Mouse (Mus musculus) layer of hippocampus, adult 2 months (tissue): ENCODE measurements around the gene Tmem220. TPM values are rescaled to one million over a fixed set of nuclear protein-coding genes. Genes with fewer than 3 reads are reported as not detected.

Experiments
- DNase-seq, 2 experiments: peaks; one replicate each; pipeline ENCODE4 v3.0.0; 2022; ENCODE audit warnings: low spot score in 2 of 2
- H3K27ac ChIP-seq: fragments of 200-600 bp; 2 replicates; pipeline ENCODE4 v1.8.1; 2022
- H3K4me3 ChIP-seq: fragments of 200-600 bp; 2 replicates; pipeline ENCODE4 v1.8.1; 2022; ENCODE audit warnings: mild to moderate bottlenecking
- CTCF ChIP-seq: fragments of 200-600 bp; conservative IDR thresholded peaks from 2 replicates; pipeline ENCODE4 v1.8.1; 2022; ENCODE audit warnings: antibody characterized with exemption, mild to moderate bottlenecking, moderate library complexity
- total RNA-seq, 2 experiments: library from RNA; stranded (reverse); gene quantifications; 2 replicates each; pipeline ENCODE4 v1.2.3; 2021

Tmem220 gene
- total RNA-seq, 2 experiments from 2014 or later = 0.44 to 0.95 TPM

DNA sequence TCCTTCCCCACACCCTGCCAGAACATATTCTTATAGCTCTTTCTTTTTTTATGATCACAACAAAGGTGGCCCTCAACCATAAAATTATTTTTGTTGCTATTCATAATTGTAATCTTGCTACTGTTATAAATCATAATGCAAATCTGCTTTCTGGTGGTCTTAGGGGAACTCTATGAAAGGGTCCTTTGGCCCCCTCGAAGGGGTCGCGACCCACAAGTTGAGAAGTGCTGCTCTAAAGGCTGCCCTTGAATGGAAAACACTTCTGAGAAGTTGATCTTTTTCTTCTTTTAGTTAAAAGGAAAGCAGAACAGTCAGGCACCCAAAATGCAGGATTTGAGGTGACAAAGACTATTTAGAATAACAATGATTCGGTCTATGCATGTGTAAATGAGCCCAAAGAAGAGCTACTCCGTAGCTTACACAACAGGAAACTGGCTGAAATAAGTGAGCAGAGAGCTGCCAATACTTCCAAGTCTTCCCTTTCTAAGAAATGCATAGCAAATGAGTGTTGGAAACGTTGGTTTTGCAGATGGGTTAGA lies 1.1 kb upstream of the Tmem220 start:
- no peak overlapping the region for H3K27ac ChIP-seq
- no peak for TF ChIP-seq CTCF
- no peak for DNase-seq
- no peak overlapping the region for H3K4me3 ChIP-seq

DNA sequence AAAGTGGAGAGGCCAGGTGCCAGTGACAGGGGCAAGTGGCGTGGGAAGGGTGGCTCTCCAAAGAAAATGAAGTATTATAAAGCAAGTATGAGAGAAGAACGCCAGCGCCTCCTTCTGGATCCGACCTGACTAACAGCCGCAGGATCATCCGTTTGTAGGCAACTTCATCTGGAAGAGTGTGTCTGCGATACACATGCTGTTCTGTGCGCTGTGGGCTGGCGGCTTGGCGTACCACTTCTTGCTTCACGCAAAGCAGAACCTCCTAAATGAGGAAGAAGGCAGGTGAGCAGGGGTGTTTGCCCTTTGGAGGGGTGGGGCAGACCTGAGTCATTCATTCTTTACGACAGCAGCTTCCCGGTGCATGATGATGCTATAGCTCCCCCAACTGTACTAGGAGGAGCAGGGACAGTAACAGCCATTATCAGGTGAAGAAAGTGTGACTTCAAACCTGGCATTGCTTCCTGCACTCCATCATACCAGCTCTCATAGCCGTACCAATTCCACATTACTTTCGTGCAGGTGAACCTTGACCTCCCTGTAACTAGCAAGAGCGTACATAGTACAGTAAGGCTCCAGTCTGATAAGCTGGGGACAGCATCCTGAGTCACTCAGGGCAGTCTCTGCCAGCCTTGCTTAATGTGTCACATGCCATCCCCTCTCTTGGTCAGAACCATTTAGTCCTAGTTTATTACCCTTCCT lies 6.1 kb downstream of the Tmem220 start:
- H3K4me3 ChIP-seq = no peak overlapping the region
- DNase-seq = no peak
- no peak overlapping the region for H3K27ac ChIP-seq
- peak; percentile 18; the same call in 1 of the 2 replicates for TF ChIP-seq CTCF

GRCm38 (mm10) chr11:67031603-67031915 lies 6.6 kb downstream of the Tmem220 start:
- no peak for DNase-seq
- Histone ChIP-seq H3K27ac (no peak overlapping the region), H3K4me3 (no peak overlapping the region)
- TF ChIP-seq CTCF = no peak

DNA sequence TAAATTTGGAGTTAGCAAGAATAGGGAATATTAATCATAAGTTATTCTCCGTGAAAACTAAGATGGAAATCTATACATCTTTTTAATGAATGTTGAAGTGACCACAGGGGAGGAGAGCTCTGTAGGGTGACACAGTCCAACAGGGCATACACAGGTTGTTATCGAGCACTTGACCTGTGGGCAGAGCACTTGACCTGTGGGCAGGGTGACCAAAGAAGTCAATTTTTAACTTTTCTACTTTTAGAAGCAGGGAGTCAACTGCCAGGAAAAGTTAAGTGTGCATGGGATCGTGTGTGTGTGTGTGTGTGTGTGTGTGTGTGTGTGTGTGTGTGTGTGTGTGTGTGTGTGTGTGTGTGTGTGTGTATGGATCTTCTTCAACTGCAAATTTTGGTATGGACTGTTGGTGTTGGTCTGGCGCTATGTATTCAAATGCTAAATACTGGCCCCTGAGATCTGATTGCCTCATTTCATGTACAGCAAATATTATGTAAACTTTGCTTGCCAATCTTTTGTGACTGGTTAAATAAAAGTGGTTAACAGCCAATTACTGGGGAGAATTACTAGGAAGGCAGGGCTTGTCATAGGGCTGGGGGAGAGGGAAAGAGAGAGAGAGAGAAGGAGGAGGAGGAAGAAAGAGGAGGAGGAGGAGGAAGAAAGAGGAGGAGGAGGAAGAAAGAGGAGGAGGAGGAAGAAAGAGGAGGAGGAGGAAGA lies 10.0 kb downstream of the Tmem220 start:
- DNase-seq = no peak
- H3K27ac ChIP-seq = no peak overlapping the region
- H3K4me3 ChIP-seq = no peak overlapping the region
- no peak for TF ChIP-seq CTCF

DNA sequence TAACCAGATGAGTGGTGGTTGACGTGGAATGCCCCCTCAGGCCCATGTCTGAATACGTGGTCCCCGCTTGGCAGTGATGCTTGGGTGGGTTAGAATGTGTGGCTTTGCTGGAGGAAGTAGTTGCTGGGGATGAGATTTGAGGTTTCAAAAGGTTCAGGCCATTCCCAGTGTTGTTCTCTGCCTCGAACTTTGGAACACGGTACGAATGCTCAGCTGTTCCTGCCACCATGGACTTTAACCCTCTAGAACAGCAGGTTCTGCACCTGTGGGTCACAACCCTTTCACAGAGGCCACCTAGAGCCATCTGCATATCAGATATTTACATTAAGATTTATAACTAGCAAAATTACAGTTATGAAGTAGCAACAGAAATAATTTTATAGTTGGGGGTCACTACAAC lies 11.3 kb downstream of the Tmem220 start:
- no peak overlapping the region for H3K4me3 ChIP-seq
- no peak for DNase-seq
- TF ChIP-seq CTCF = no peak

DNA sequence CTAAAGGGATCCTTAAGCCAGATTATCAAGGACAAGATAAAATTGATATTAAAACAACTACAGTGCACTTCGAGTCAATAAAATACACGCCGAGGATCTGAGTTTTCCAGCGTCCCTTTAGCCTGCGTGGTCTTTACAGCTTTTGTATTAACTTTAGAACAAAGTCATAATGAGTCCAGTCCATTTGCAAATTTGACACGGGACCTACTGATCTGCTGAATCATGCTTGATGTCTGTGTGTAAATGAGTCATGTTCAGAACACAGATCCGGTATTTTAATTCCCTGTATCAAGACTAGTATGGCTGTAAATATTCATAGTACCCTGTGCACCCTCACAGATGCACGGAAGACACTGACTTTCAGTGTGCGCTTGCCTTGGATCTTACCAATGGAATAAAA lies 11.9 kb downstream of the Tmem220 start:
- no peak for TF ChIP-seq CTCF
- Histone ChIP-seq H3K27ac (no peak overlapping the region), H3K4me3 (no peak overlapping the region)
- DNase-seq = no peak

More for the DNA sequence above, 11.3 kb downstream of the Tmem220 start:
- no peak overlapping the region for H3K27ac ChIP-seq

GRCm38 (mm10) chr11:67039799-67040198 lies 14.8 kb downstream of the Tmem220 start:
- peak; percentile 59 for TF ChIP-seq CTCF
- Histone ChIP-seq H3K27ac (no peak overlapping the region), H3K4me3 (no peak overlapping the region)
- DNase-seq = no peak

DNA sequence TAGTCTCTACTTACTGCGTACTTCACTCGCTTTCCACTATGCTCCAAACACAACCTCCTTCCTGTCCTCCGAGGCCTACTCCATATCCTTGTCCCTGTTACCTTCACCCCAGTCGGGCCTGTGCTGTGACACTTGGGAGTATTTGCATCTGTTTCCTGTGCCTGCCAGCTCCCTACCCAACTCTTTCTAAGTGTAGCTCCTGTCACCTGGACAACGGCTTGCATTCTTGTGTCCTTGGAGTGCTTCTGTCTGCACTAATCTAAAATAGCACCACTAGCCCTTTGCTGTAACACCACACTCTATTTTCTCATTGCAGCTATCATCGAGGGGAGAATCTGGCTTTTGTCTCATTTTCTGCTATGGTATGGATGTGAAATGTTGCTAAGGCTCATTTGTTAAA lies 15.5 kb downstream of the Tmem220 start:
- H3K27ac ChIP-seq = no peak overlapping the region
- H3K4me3 ChIP-seq = no peak overlapping the region
- TF ChIP-seq CTCF = no peak
- DNase-seq = no peak

DNA sequence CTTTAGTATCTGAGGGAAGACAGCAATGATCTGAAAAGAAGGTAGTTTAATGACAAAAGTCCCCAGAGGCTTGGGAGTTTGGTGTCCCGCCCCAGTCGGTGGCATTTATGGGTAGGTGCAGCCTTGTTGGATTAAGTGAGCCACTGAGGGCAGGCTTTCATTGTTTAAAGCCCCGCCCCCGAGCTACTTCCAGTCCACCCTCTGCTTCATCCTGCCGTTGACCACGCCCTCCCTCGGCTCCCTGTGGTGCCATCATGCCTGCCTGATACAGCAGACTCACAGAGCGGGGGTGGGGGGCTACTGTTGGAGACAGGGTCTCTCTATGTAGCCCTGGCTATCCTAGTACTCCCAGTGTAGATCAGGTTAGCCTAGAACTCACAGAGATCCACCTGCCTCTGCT lies 18.1 kb downstream of the Tmem220 start:
- Histone ChIP-seq H3K27ac (no peak overlapping the region), H3K4me3 (no peak overlapping the region)
- no peak for DNase-seq
- TF ChIP-seq CTCF = no peak

GRCm38 (mm10) chr11:67044959-67045358 lies 20.0 kb downstream of the Tmem220 start:
- no peak overlapping the region for H3K4me3 ChIP-seq
- no peak for DNase-seq
- no peak for TF ChIP-seq CTCF
- no peak overlapping the region for H3K27ac ChIP-seq

DNA sequence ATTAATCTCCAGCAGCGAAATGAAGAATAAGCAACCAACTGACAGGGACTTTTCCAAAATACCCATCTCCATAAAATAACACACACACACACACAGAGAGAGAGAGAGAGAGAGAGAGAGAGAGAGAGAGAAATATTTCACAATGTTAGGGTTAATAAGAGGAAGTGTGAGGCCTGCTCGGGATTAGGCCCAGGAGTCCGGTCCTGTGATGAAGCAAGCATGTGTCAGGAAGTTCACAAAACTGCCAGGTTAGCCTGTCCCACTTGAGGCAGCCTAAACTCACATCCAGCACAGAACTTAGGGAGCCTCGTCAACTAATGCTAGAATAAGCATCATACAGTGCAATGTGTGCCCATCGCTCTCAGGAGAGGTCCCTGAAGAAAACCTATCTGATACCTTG lies 22.2 kb downstream of the Tmem220 start:
- Histone ChIP-seq H3K4me3 (no peak overlapping the region), H3K27ac (no peak overlapping the region)
- DNase-seq = no peak
- TF ChIP-seq CTCF = no peak

- no peak for TF ChIP-seq CTCF
- H3K27ac ChIP-seq = no peak overlapping the region
- H3K4me3 ChIP-seq = no peak overlapping the region
- DNase-seq = no peak
Measured at GRCm38 (mm10) chr11:67048496-67048895, 23.5 kb downstream of the Tmem220 start.

DNA sequence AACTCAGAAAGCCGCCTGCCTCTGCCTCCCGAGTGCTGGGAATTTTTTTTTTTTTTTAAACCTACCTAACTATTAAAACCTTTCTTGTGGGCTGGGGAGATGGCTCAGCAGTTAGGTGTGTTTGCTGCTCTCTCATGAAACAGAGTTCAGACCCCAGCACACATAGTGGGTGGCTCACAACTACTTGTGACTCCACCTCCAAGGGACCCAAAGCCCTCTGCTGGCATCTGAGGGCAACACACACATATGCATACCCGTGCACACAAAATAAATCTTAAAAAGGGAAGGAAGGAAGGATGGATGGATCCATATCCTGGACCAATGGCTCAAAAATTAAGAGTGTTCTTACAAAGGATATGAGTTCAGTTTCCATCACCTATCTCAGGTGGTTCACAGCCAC lies 24.3 kb downstream of the Tmem220 start:
- DNase-seq = no peak
- TF ChIP-seq CTCF = peak; percentile 22; the same call in 1 of the 2 replicates
- no peak overlapping the region for H3K27ac ChIP-seq
- no peak overlapping the region for H3K4me3 ChIP-seq

DNA sequence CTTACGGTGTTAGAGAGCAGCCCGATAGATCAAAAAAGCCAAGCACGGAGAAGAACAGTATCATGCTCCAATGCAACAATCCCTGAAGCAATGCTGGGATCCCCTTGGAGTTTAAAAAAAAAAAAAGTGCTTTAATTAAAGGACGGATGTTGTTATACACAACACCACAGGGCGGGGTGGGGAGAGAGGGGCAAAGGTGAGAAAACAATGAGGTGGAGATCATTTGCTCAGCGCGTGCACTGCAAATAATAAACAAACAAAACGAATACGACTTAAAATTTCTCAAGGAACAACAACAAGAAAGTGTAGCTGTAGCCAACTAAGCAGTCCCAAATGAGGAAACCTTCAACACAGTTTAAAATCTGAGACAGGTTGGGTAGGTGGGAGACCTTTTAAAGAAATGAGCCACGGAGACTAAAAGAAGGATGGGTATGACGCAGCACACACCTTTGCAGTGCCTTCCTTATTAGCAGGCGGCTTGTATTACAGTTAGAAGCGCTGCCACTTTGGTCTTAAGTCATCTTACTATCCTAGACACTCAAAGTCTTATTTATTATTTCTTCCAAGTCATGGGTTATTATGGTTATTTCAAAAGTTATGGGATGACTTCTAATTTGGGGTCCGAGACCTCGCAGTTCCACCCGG lies 26.8 kb downstream of the Tmem220 start:
- no peak for DNase-seq
- TF ChIP-seq CTCF = no peak
- Histone ChIP-seq H3K4me3 (peak overlapping the region; percentile 100), H3K27ac (peak overlapping the region; percentile 82)
